Mouse (Mus musculus) forebrain, embryonic 12.5 days (tissue): ENCODE data around the gene Slc9a3r2. TPM values are rescaled to one million over a fixed set of nuclear protein-coding genes. Genes with fewer than 3 reads are reported as not detected.
A peak's percentile ranks its signal among the peaks of the same experiment; 100 is the strongest.

Experiments used
- ATAC-seq: fragments of 200-750 bp; cut with Nextera tagmentation; 2 replicates; pipeline ENCODE4 v1.8.0; 2017; ENCODE audit warnings: moderate TSS enrichment; ENCODE audit not compliant: low FRiP score
- H3K27ac ChIP-seq: fragments of 300-500 bp; sonication (generic); 2 replicates; pipeline ENCODE4 v1.5.1; 2016; ENCODE audit warnings: mild to moderate bottlenecking
- H3K27me3 ChIP-seq: fragments of 300-500 bp; sonication (generic); 2 replicates; pipeline ENCODE4 v1.6.1; 2016; ENCODE audit warnings: mild to moderate bottlenecking
- H3K36me3 ChIP-seq: fragments of 300-500 bp; sonication (generic); replicated peaks from 2 replicates; pipeline ENCODE4 v1.6.1; 2016; ENCODE audit warnings: mild to moderate bottlenecking
- H3K4me1 ChIP-seq: fragments of 300-500 bp; sonication (generic); 2 replicates; pipeline ENCODE4 v1.6.1; 2016
- H3K4me2 ChIP-seq: fragments of 300-500 bp; sonication (generic); 2 replicates; pipeline ENCODE4 v1.6.1; 2016; ENCODE audit warnings: mild to moderate bottlenecking, moderate library complexity
- H3K4me3 ChIP-seq: fragments of 300-500 bp; sonication (generic); replicated peaks from 2 replicates; pipeline ENCODE4 v1.5.1; 2016; ENCODE audit warnings: mild to moderate bottlenecking
- H3K9ac ChIP-seq: fragments of 300-500 bp; sonication (generic); 2 replicates; pipeline ENCODE4 v1.6.1; 2016; ENCODE audit warnings: mild to moderate bottlenecking
- H3K9me3 ChIP-seq: fragments of 300-500 bp; sonication (generic); 2 replicates; pipeline ENCODE4 v1.6.1; 2016
- WGBS: fragments of 180-500 bp; shearing (Covaris S2); methylation state at CpG from one replicate; pipeline ENCODE4 v1.1.7; 2016; 5-methylcytosine and 5-hydroxymethylcytosine counted together
- polyA plus RNA-seq: library from polyadenylated mRNA; unstranded; fragments of >200 nt; fragmentation: Nextera tagmentation; extraction: Ambion mirVana; gene quantifications from 2 replicates; pipeline ENCODE4 v1.2.1, GENCODE M21; 2016

The Slc9a3r2 gene
- polyA plus RNA-seq: 18.3 and 21.9 TPM in 2 replicates

DNA sequence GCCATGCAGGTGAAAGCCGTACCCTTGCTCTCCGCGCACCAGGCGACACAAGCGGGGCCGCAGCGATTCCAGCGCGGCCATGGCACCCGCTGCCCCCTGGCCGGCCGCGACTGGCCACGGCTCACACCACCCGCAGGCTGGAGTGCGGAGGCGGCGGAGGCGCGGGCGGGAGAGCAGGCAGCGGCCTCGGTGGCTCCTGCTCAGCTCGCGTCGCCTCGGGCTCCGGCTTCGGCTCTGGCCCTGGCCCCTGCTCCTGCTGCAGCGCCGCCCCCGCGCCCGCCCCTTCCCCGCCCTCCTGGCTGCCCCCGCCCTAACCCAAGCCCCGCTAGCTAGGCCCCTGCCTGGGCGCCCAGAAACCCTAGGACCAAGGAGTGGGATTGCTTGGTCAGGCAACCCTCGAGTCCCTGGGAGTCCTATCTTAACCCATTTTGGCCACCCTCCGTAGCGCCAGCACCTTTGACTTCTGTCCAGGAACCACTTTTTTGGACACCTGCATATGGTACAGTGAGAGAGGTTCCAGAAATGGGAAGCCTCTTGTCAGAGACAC, at the start of gene Slc9a3r2:
Gene Slc9a3r2 (minus strand): TSS at position 258 of the 547 bp plus-strand sequence.
- no peaks in the 10 kb centered on the region for H3K36me3 ChIP-seq
- peak within 1 kb of the TSS; percentile 99 for H3K4me2 ChIP-seq
- under 1% methylated on average over 25 of the region's 41 CpGs for WGBS
- peaks cover 60% of the 10 kb centered on the region for H3K27me3 ChIP-seq
- H3K4me1 ChIP-seq: peaks cover 10% of the 10 kb centered on the region
- H3K27ac ChIP-seq: no peak within 1 kb of the TSS
- peak within 1 kb of the TSS; percentile 81 for H3K9ac ChIP-seq
- no peaks in the 10 kb centered on the region for H3K9me3 ChIP-seq
- peak; percentile 47 for ATAC-seq
- H3K4me3 ChIP-seq: peak within 1 kb of the TSS; percentile 66

DNA sequence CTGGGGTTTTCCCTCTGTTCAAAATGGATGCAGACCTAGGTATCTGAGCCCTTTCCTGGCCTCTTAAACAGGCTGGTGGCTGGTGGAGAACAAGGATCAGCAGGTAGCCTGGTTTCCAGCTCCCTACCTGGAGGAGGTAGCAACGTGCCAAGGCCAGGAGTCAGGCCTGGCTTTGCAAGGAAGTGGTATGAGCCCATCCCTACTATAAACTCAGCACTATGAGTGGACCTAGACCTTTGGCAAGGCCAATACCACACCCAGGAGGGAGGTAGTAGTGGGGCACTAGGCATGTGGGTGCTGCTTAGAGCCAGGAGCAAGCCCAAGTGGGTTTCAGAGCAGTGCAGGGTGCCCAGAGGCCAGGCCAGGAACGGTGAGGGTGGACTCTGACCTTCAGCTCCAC, 49.3 kb upstream of the Slc9a3r2 start:
- Histone ChIP-seq H3K4me2 (no peak overlapping the region), H3K4me3 (no peak overlapping the region), H3K4me1 (peaks cover 29% of the 10 kb centered on the region), H3K9ac (no peak overlapping the region), H3K36me3 (peaks cover 49% of the 10 kb centered on the region), H3K9me3 (no peaks in the 10 kb centered on the region), H3K27me3 (no peaks in the 10 kb centered on the region; the same call in 1 of the 2 replicates), H3K27ac (no peak overlapping the region)
- no peak for ATAC-seq
- 72% methylated on average over 2 of the region's 2 CpGs for WGBS

DNA sequence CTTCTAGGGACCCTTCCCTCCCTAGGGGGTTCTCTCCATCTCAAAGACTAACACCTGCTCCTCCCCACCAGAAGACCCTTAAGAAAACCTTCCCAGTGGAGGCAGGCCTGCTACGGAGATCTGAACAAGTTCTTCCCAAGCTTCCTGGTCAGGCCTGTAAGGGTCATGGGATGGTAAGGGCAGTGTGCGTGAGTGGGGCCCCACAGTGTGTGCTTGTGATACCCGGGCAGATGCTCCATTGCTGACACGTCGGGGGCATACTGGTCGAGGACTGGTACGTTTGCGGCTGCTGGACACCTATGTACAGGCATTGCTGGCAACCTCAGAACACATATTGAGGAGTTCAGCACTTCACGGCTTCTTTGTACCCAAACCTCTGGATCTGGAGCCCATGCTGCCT, 48.6 kb upstream of the Slc9a3r2 start:
- no peak overlapping the region for H3K27ac ChIP-seq
- H3K4me2 ChIP-seq: no peak overlapping the region
- no peaks in the 10 kb centered on the region for H3K9me3 ChIP-seq
- H3K9ac ChIP-seq: no peak overlapping the region
- H3K36me3 ChIP-seq: peaks cover 41% of the 10 kb centered on the region
- no peak for ATAC-seq
- H3K4me1 ChIP-seq: peaks cover 31% of the 10 kb centered on the region
- H3K4me3 ChIP-seq: no peak overlapping the region
- no peaks in the 10 kb centered on the region; the same call in 1 of the 2 replicates for H3K27me3 ChIP-seq
- WGBS: 76% methylated on average over 9 of the region's 9 CpGs

DNA sequence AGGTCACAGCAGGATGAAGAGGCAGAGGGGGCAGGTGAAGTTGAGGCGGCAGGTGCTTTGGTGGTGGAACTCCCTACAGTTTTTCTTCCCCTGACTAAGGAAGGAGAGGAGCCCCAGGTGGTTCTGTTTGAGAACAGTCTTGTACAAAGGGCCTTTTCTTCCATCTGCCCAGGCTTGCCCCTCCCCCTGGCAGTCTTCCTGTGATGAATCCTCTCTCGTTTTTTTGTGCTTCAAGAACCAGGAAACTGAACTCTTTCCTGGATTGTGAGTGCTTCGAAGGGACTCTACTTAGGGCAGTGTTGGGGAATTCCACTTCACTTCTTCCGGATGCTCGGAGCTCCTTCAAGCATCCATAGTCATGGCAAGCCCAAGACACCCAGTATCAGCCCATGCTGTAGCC, 47.9 kb upstream of the Slc9a3r2 start:
- H3K9ac ChIP-seq: no peak overlapping the region
- H3K4me2 ChIP-seq: no peak overlapping the region
- no peak overlapping the region for H3K27ac ChIP-seq
- WGBS: 11% methylated on average over 5 of the region's 5 CpGs
- no peaks in the 10 kb centered on the region for H3K9me3 ChIP-seq
- H3K4me3 ChIP-seq: no peak overlapping the region
- peaks cover 41% of the 10 kb centered on the region for H3K36me3 ChIP-seq
- no peak for ATAC-seq
- peaks cover 31% of the 10 kb centered on the region for H3K4me1 ChIP-seq
- no peaks in the 10 kb centered on the region; the same call in 1 of the 2 replicates for H3K27me3 ChIP-seq

DNA sequence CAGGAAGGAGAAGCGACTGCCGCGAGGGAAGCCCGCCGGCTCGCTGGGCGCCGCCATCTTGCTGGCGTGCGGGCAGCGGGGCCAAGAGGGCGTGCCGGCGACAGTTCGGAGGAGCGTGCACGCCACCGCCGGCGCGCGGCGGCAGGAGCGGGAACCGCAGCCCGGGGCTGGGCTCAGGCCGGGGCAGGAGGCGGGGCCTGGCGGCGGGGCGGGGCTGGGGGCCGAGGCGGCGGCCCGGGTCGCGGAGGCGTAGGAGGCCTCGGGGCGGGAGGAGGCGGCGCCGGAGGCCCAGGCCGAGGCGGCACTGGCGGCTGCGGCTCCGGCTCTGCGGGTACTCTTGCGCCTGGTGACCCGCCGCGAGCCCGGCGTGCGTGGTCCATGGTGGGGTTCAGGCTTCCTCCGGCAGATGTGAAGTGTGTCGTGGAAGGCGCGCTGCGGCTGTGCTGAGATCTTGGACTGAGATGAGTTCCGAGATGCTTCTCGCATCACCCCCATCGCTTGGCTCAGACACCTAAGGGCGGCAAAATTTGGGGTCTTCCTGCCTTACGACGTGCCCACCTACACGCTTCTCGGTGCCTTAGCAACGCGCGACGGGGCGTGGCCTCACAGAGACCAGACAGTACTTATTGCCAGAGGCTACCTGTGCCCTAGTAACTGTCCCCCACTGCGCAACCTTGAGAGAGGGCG, 46.0 kb upstream of the Slc9a3r2 start, which contains the start of the genes Gfer and Noxo1:
Gene Gfer (minus strand): TSS at position 146 of the 687 bp plus-strand sequence.
Gene Noxo1 (plus strand): TSS at position 224 of the 687 bp plus-strand sequence.
- peak within 1 kb of the TSS; percentile 85 for H3K9ac ChIP-seq
- no peaks in the 10 kb centered on the region for H3K9me3 ChIP-seq
- H3K4me3 ChIP-seq: peak within 1 kb of the TSS; percentile 83
- ATAC-seq: peak; percentile 93
- peaks cover under 1% of the 10 kb centered on the region; the same call in 1 of the 2 replicates for H3K27me3 ChIP-seq
- peak within 1 kb of the TSS; percentile 90 for H3K27ac ChIP-seq
- WGBS: under 1% methylated on average over 70 of the region's 76 CpGs
- peaks cover 31% of the 10 kb centered on the region for H3K4me1 ChIP-seq
- H3K36me3 ChIP-seq: peaks cover 33% of the 10 kb centered on the region
- H3K4me2 ChIP-seq: peak within 1 kb of the TSS; percentile 78

DNA sequence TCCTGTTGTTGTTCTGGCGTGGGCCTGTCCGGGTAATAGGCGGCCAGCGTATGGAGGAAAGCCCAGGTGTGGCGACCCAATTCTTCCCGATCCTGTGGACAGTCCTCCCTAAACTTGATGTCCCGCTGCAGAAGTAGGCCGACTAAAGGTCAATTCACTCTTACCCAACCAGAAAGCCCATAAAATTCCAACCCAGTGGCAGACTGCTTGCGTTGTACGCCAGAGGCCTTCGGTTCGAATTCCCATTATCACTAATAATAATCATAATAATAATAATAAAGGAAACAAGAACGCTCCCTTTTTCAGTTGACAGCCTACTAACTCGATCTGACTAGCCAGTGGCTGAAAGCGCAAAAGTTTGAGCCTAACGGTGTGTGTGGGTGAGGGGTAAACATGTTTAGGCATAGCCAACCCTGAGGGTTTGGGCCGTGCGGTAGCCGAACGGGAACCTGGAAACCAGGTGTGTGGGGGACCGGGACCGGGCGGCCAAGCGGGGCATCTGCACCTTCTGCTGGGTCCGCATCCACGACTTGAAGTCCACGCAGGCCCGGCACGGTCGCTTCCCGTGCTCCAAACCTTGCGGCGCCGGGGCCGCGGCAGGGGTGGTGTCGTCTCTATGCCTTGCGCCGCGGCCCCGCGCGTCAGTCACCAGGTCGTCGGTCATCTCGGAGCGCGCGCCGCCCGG, 45.3 kb upstream of the Slc9a3r2 start:
- H3K9me3 ChIP-seq: no peaks in the 10 kb centered on the region
- H3K9ac ChIP-seq: peak overlapping the region; percentile 85
- H3K36me3 ChIP-seq: peaks cover 26% of the 10 kb centered on the region
- ATAC-seq: peak; percentile 50
- H3K27me3 ChIP-seq: peaks cover 8% of the 10 kb centered on the region
- H3K4me1 ChIP-seq: peaks cover 35% of the 10 kb centered on the region
- peak overlapping the region; percentile 78 for H3K4me2 ChIP-seq
- peak overlapping the region; percentile 83 for H3K4me3 ChIP-seq
- 7% methylated on average over 51 of the region's 51 CpGs for WGBS
- H3K27ac ChIP-seq: peak overlapping the region; percentile 90

DNA sequence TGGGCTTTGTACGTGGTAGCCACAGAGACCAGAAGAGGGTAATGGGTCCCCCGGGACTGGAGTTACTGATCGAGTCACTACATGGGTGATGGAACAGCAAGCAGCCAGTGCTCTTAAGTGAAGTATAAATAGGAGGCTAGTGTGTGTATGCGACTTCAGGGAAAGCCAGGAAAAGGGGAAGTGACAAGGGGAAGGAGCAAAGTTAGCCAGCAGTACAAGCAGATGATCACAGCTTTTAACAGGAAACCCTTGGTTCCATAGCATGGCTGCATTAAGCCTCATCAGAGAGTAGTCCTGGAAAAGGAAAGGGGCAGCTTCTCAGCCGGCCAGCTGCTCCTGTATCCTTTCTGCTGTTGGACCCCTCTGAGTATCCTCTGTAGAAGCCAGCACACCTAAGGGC, 42.3 kb upstream of the Slc9a3r2 start:
- no peaks in the 10 kb centered on the region for H3K9me3 ChIP-seq
- no peak overlapping the region for H3K4me3 ChIP-seq
- ATAC-seq: no peak
- no peak overlapping the region for H3K4me2 ChIP-seq
- H3K4me1 ChIP-seq: peaks cover 47% of the 10 kb centered on the region
- H3K27ac ChIP-seq: no peak overlapping the region
- peaks cover 15% of the 10 kb centered on the region for H3K36me3 ChIP-seq
- no peak overlapping the region for H3K9ac ChIP-seq
- WGBS: 85% methylated on average over 5 of the region's 5 CpGs
- H3K27me3 ChIP-seq: peaks cover 38% of the 10 kb centered on the region

DNA sequence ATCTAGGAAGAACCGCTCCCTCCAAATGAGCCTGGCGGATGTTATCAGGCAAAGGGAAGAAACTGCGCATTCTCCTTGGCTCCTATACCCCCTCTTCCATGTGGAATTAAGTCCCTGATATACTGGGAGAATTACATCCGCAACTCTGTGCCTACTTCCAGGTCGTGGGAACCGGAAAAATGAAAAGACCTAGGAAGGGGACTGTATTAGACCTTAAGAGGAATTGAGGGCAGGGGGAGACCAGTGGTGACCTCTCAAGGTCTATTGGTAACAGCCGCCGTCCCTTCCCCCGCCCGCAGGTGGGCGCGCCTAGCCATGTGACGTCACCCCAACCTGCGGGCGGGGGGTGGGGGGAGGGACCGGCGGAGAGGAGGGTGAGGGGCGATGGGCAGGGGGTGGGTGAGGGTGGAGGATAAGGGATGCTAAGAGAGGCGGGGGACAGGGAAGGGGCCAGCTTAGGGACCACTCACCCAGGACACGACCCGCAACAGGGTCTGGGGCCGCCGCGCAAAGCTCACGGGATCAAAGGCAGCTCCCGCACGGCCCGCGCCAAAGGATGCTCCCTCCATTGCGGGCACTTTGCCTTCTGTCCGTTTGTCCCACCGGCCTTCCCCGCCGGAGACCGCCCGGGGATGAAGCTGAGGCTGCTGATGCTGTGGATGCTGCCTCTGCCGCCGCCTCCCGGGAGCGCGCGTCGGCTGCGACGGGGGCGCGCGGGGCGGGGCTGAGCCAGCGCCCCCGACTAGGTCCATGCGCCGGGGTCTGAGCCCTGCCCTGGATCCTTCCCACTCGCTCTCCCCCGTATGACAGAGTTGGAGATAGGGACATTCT, 39.3 kb upstream of the Slc9a3r2 start, which contains the start of gene Syngr3:
Gene Syngr3 (minus strand): TSS at position 705 of the 831 bp plus-strand sequence.
- Histone ChIP-seq H3K36me3 (peaks cover 15% of the 10 kb centered on the region), H3K9ac (peak within 1 kb of the TSS; percentile 77), H3K4me3 (peak within 1 kb of the TSS; percentile 64), H3K27me3 (peaks cover 52% of the 10 kb centered on the region), H3K27ac (peak within 1 kb of the TSS; percentile 47; the same call in 1 of the 2 replicates), H3K4me1 (peaks cover 35% of the 10 kb centered on the region), H3K4me2 (peak within 1 kb of the TSS; percentile 86), H3K9me3 (no peaks in the 10 kb centered on the region)
- ATAC-seq: peak; percentile 59
- WGBS: 1% methylated on average over 53 of the region's 55 CpGs

DNA sequence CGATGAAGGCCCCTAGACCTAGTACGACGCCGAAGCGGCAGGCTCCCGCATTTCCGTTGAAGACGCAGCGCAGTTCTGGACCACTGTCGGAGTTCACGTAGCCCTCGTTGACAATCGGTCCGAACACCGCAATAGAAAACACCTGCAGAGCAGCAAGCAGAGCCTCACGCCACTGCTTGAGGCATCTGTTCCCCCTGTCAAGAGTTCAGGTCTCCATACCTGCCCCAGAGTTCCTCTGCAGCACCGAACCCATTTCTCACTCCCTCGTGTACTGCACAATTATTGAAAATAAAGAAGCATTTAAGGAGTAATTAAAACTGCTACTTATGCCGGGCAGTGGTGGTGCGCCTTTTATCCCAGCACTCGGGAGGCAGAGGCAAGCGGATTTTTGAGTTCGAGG, 37.5 kb upstream of the Slc9a3r2 start:
- 19% methylated on average over 23 of the region's 23 CpGs for WGBS
- Histone ChIP-seq H3K27ac (no peak overlapping the region), H3K9ac (no peak overlapping the region; the same call in 1 of the 2 replicates), H3K4me3 (peak overlapping the region; percentile 30), H3K36me3 (peaks cover 7% of the 10 kb centered on the region), H3K9me3 (no peaks in the 10 kb centered on the region), H3K27me3 (peaks cover 52% of the 10 kb centered on the region), H3K4me1 (peaks cover 33% of the 10 kb centered on the region), H3K4me2 (peak overlapping the region; percentile 52)
- ATAC-seq: no peak

DNA sequence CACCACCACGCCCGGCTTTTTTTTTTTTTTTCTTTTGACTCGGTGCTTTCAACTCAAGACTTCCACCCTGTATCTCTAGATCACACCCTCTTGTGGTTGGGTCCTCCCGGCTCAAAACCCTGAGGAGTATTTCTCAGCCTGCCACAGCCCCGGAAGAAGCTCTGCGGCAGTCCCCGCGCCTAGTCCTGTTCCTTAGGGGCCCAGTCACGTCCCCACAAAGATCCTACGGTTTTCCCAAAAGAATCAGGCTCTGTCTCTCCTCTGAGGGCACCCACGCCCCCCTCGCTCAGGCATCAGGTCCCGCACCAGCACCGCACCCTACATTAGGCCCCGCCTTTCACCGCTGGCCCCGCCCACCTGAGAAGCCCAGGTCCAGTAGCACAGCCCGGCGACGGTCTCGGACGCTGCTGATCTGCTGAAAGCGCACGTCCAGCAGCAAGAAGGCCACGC, 37.0 kb upstream of the Slc9a3r2 start:
- H3K27me3 ChIP-seq: peaks cover 52% of the 10 kb centered on the region
- WGBS: 3% methylated on average over 25 of the region's 25 CpGs

DNA sequence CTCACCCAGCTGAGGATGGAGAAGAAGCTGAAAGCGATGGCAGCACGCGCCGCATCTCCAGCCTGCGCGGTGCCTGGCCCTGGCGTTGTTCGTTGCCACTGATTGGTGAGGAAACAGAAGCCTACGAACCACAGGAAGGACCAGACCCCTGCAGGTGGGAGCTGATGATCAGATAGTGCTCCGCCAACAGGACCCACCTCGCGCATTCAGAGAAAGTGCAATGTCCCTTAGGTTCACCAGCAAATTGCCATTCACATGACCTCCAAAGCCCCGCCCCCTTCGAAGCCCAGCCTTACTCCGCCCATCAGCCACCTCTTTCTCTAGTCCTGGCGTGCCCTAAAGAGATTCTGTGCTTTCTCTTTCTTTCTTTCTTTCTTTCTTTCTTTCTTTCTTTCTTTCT, 36.4 kb upstream of the Slc9a3r2 start:
- Histone ChIP-seq H3K4me2 (peak overlapping the region; percentile 27; the same call in 1 of the 2 replicates), H3K4me3 (no peak overlapping the region), H3K27me3 (peaks cover 52% of the 10 kb centered on the region), H3K4me1 (peaks cover 33% of the 10 kb centered on the region), H3K36me3 (peaks cover 11% of the 10 kb centered on the region), H3K27ac (no peak overlapping the region), H3K9ac (no peak overlapping the region), H3K9me3 (no peaks in the 10 kb centered on the region)
- WGBS: 23% methylated on average over 16 of the region's 16 CpGs
- ATAC-seq: no peak

More for the DNA sequence above, 37.0 kb upstream of the Slc9a3r2 start:
- Histone ChIP-seq H3K9me3 (no peaks in the 10 kb centered on the region), H3K4me2 (peak overlapping the region; percentile 52), H3K4me3 (peak overlapping the region; percentile 30), H3K36me3 (peaks cover 7% of the 10 kb centered on the region), H3K9ac (no peak overlapping the region; the same call in 1 of the 2 replicates), H3K27ac (no peak overlapping the region), H3K4me1 (peaks cover 33% of the 10 kb centered on the region)
- no peak for ATAC-seq
